10 mouse cellular contexts compared by ENCODE assay signal in genomic region chr9:118975211-118975671, GRCm38 (mm10). TPM values are rescaled to one million over a fixed set of nuclear protein-coding genes. Genes with fewer than 3 reads are reported as not detected.
A peak's percentile ranks its signal among the peaks of the same experiment; 100 is the strongest.
DNase-seq lines count a peak whose midpoint lies in the region; ATAC-seq and TF ChIP-seq lines count a peak whose summit lies in the region.
"Had no signal": no experiment of that assay in that cellular context is flagged by ENCODE, and none has a peak within 500 bp of the region (broad histone marks: within the 10 kb centered on the region; RNA-seq: fewer than 3 reads in every experiment).

No protein-coding gene starts in this region.

- no peak for DNase-seq in heart, postnatal 4 days
- peak; percentile 82 for DNase-seq in R1 (ENCODE audit: low read depth, low spot score)
- peak; percentile 53 for DNase-seq in kidney, adult 11 months
- DNase-seq in lung, embryonic 14.5 days = peak; percentile 50
- DNase-seq in left cerebral cortex, adult 11 months (ENCODE audit: low spot score) = no peak
- no peak for DNase-seq in thymus, postnatal 14 days
- no peak for DNase-seq in gastrocnemius, postnatal 4 days (ENCODE audit: low spot score in 2 of 2)
- DNase-seq: embryo, embryonic 11 days had no signal

- peak; percentile 42 for ATAC-seq in heart, embryonic 11.5 days (replicated peaks; ENCODE audit: insufficient number of reproducible peaks, low FRiP score, low TSS enrichment)
- ATAC-seq in lung, embryonic 14.5 days (ENCODE audit: insufficient read depth) = peak; percentile 62
- ATAC-seq: liver, embryonic 12.5 days had no signal

- H3K27me3 ChIP-seq in heart, embryonic 11.5 days (ENCODE audit: control insufficient read depth, insufficient read depth, low read length) = no peaks in the 10 kb centered on the region
- no peaks in the 10 kb centered on the region for H3K27me3 ChIP-seq in lung, embryonic 14.5 days (ENCODE audit: insufficient read depth, low read length)
- H3K27me3 ChIP-seq: liver, embryonic 12.5 days had no signal

- H3K36me3 ChIP-seq in heart, embryonic 11.5 days (ENCODE audit: control insufficient read depth, insufficient read depth, low read length) = no peaks in the 10 kb centered on the region
- 0 out of 2 replicates have a peak, but pooled peaks cover 2% of the 10 kb centered on the region for H3K36me3 ChIP-seq in lung, embryonic 14.5 days (ENCODE audit: insufficient read depth)
- H3K36me3 ChIP-seq: liver, embryonic 12.5 days had no signal

- WGBS in heart, embryonic 11.5 days (ENCODE audit: insufficient replicate concordance) = 28% methylated on average over 11 of the region's 11 CpGs
- WGBS in lung, embryonic 14.5 days = 50% methylated on average over 11 of the region's 11 CpGs

- H3K9ac ChIP-seq in heart, embryonic 11.5 days (ENCODE audit: low read depth, low read length) = peak overlapping the region; percentile 34; the same call in 1 of the 2 replicates
- H3K9ac ChIP-seq in lung, embryonic 14.5 days = no peak overlapping the region; the same call in 1 of the 2 replicates
- H3K9ac ChIP-seq: liver, embryonic 12.5 days had no signal

- peak overlapping the region; percentile 75 for H3K27ac ChIP-seq in heart, embryonic 11.5 days (ENCODE audit: low read depth, low read length)
- H3K27ac ChIP-seq in lung, embryonic 14.5 days (ENCODE audit: low read depth) = peak overlapping the region; percentile 16
- H3K27ac ChIP-seq: liver, embryonic 12.5 days had no signal

- 0 out of 2 replicates have a peak overlapping the region, but pooled peaks have one; percentile 7 for H3K4me2 ChIP-seq in heart, embryonic 11.5 days
- peak overlapping the region; percentile 7; the same call in 1 of the 2 replicates for H3K4me2 ChIP-seq in lung, embryonic 14.5 days
- H3K4me2 ChIP-seq: liver, embryonic 12.5 days had no signal

- TF ChIP-seq CTCF in lung, embryonic 14.5 days (IDR thresholded peaks at IDR 0.05; ENCODE audit: low read depth) = no peak

- no peaks in the 10 kb centered on the region for H3K9me3 ChIP-seq in heart, embryonic 11.5 days (replicated peaks; ENCODE audit: control insufficient read depth, low read length)
- no peaks in the 10 kb centered on the region for H3K9me3 ChIP-seq in lung, embryonic 14.5 days (ENCODE audit: low read depth, low read length)
- H3K9me3 ChIP-seq: liver, embryonic 12.5 days had no signal

- no peak overlapping the region for H3K4me3 ChIP-seq in heart, embryonic 11.5 days (ENCODE audit: low read depth, low read length)
- no peak overlapping the region for H3K4me3 ChIP-seq in lung, embryonic 14.5 days (ENCODE audit: low read depth, low read length)
- H3K4me3 ChIP-seq: liver, embryonic 12.5 days had no signal

- H3K4me1 ChIP-seq in heart, embryonic 11.5 days (ENCODE audit: control insufficient read depth, insufficient read depth, low read length) = peaks cover 47% of the 10 kb centered on the region
- peaks cover 22% of the 10 kb centered on the region for H3K4me1 ChIP-seq in lung, embryonic 14.5 days (ENCODE audit: insufficient read depth)

RNA-seq across cellular contexts. Expression of gene Ctdspl, which starts 49.0 kb away (rescaled TPM):
- polyA plus RNA-seq in heart, embryonic 11.5 days (2014; fragmentation: Nextera tagmentation; extraction: Ambion mirVana) = 8.5 and 10.5 TPM in 2 replicates
- 10 to 100 TPM; 18.4 to 20.2 TPM for total RNA-seq in heart, postnatal 4 days (2021)
- 20.1 and 22.9 TPM in 2 replicates for polyA plus RNA-seq in lung, embryonic 14.5 days (2014; fragmentation: Nextera tagmentation; extraction: Ambion mirVana)
- total RNA-seq in gastrocnemius, postnatal 4 days (2021) = 10 to 100 TPM; 21.0 TPM

Comparison
In these comparisons a context has a peak if more than half of its experiments do, and no peak if none do; other contexts are left out.
1. DNase-seq: peak in R1 (single experiment), kidney, adult 11 months (single experiment) and lung, embryonic 14.5 days (single experiment); none in heart, postnatal 4 days (single experiment), left cerebral cortex, adult 11 months (single experiment), thymus, postnatal 14 days (single experiment) and gastrocnemius, postnatal 4 days (0 of 2).